Mouse (Mus musculus): ENCODE measurements around the gene Gm9045.
"Not testable (repeated sequence)": the region's sequence is repeated elsewhere in the genome, so short reads cannot be mapped to it uniquely, and the experiment has no call there.

Gm9045 gene

DNA sequence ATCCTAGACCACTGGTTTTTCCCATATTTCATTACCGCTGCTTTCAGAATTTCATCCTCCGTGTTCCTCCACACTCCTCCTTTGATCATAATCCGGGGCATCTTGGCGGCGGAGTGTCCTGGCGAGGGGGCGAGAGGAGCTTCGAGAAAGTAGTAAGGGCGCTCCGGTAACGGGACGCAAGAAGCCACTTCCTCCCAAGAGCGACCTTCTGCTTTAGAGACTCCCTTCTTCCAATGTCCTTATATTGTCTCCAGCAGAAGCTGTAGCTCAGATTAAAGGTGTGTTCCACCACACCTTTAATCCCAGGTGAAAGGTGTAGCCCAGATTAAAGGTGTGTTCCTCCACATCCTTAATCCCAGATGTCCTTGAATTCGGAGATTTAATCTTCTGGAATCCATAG is at the start of gene Gm9045:
Gene Gm9045 (minus strand): TSS at position 101 of the 400 bp plus-strand sequence.
- DNase-seq (ENCODE audit: low read depth, low spot score), result not testable (repeated sequence)

DNA sequence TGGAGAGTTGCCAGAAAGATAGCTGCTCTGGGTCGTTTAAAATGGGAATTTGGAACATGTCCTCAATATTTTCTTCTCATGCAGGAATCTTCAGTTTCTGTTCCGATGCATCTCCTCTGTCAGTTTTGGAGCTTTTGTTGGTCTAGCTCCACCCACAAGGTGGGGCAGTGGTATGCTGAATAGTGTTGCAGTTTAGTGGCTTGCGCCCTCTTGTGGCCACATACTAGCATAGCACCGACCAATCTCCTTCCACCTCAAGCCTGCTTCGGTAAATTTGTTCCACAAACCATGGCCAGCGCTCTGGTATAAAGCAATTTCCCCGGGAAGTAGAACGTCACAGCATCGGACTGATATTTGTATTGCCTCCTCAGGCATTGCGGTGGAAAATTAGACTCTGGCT is 32.8 kb upstream of the Gm9045 start:
- peak; percentile 87 for DNase-seq (ENCODE audit: low read depth, low spot score)

DNA sequence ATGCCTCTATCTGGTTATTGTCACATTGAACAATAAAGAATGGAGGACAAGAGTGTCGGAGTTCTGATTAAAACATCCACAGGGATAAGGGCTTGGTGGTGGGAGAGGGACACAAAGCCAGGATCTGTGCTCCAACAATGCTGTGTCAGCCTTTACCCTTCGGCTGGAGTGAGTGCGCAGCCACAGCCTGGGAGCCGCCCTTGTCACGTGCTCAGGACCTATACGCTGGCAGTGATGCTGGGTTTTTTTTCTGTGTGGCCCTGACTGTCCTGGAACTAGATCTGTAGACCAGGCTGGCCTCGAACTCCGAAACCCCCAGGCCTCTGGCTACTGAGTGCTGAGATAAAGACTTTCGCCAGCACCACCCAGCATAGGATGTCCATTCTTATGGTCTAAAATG is 31.9 kb upstream of the Gm9045 start:
- DNase-seq (ENCODE audit: low read depth, low spot score), result no peak

DNA sequence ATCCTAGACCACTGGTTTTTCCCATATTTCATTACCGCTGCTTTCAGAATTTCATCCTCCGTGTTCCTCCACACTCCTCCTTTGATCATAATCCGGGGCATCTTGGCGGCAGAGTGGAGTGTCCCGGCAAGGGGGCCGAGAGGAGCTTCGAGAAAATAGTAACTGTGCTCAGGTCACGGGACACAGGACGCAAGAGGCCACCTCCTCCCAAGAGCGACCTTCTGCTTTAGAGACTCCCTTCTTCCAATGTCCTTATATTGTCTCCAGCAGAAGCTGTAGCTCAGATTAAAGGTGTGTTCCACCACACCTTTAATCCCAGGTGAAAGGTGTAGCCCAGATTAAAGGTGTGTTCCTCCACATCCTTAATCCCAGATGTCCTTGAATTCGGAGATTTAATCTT is 16.4 kb upstream of the Gm9045 start, which contains the start of gene Gm9049:
Gene Gm9049 (minus strand): TSS at position 101 of the 400 bp plus-strand sequence.
- not testable (repeated sequence) for DNase-seq (ENCODE audit: low read depth, low spot score)

DNA sequence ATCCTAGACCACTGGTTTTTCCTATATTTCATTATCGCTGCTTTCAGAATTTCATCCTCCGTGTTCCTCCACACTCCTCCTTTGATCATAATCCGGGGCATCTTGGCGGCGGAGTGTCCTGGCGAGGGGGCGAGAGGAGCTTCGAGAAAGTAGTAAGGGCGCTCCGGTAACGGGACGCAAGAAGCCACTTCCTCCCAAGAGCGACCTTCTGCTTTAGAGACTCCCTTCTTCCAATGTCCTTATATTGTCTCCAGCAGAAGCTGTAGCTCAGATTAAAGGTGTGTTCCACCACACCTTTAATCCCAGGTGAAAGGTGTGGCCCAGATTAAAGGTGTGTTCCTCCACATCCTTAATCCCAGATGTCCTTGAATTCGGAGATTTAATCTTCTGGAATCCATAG is 10.9 kb upstream of the Gm9045 start, which contains the start of gene Gm9048:
Gene Gm9048 (minus strand): TSS at position 101 of the 400 bp plus-strand sequence.
- DNase-seq (ENCODE audit: low read depth, low spot score), result not testable (repeated sequence)

DNA sequence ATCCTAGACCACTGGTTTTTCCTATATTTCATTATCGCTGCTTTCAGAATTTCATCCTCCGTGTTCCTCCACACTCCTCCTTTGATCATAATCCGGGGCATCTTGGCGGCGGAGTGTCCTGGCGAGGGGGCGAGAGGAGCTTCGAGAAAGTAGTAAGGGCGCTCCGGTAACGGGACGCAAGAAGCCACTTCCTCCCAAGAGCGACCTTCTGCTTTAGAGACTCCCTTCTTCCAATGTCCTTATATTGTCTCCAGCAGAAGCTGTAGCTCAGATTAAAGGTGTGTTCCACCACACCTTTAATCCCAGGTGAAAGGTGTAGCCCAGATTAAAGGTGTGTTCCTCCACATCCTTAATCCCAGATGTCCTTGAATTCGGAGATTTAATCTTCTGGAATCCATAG is 5.5 kb upstream of the Gm9045 start, which contains the start of gene Gm9046:
Gene Gm9046 (minus strand): TSS at position 101 of the 400 bp plus-strand sequence.
- DNase-seq (ENCODE audit: low read depth, low spot score), result not testable (repeated sequence)

DNA sequence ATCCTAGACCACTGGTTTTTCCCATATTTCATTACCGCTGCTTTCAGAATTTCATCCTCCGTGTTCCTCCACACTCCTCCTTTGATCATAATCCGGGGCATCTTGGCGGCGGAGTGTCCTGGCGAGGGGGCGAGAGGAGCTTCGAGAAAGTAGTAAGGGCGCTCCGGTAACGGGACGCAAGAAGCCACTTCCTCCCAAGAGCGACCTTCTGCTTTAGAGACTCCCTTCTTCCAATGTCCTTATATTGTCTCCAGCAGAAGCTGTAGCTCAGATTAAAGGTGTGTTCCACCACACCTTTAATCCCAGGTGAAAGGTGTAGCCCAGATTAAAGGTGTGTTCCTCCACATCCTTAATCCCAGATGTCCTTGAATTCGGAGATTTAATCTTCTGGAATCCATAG is 5.3 kb downstream of the Gm9045 start, which contains the start of gene Gm9044:
Gene Gm9044 (minus strand): TSS at position 101 of the 400 bp plus-strand sequence.
- not testable (repeated sequence) for DNase-seq (ENCODE audit: low read depth, low spot score)

DNA sequence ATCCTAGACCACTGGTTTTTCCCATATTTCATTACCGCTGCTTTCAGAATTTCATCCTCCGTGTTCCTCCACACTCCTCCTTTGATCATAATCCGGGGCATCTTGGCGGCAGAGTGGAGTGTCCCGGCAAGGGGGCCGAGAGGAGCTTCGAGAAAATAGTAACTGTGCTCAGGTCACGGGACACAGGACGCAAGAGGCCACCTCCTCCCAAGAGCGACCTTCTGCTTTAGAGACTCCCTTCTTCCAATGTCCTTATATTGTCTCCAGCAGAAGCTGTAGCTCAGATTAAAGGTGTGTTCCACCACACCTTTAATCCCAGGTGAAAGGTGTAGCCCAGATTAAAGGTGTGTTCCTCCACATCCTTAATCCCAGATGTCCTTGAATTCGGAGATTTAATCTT is 10.8 kb downstream of the Gm9045 start, which contains the start of gene Gm9040:
Gene Gm9040 (minus strand): TSS at position 101 of the 400 bp plus-strand sequence.
- DNase-seq (ENCODE audit: low read depth, low spot score), result not testable (repeated sequence)

DNA sequence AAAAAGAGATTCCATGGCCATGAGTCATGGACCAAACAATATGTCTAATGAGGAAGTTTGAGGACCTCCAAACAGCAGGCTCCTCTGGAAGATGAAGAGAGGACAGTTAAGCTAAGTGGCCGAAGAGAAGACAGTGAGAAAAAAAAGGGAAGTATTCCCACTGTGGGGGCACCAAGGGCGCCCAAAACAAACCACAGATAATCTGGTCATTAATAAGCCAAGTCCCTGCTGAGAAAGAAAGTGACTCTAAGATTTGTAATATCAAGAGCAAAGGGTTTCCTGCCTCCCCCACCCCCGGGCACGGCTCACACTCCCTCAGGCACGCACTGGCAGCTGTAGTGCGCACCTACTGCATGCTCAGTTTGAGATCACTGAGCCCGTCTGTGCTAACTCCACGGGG is 18.6 kb downstream of the Gm9045 start:
- DNase-seq (ENCODE audit: low read depth, low spot score), result no peak

DNA sequence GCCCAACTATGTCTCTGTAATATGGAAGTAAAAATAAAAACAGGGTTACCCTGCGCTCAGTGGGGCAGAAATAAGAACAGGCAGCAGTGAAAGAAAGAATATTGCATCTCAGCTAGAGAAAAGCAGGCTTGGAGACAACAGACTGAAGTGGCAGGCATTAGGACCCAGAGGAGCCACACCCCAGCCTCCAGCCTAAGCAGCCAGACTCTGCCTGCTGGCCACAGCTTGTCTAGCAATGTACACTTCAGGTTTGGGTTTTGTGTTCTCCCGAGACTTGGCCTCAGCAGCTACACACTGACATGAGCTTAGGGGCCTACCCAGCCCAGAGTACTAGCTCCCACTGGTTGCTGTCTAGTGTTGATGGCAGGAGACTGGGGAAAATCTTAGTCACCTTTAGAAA is 35.5 kb downstream of the Gm9045 start:
- not testable (repeated sequence) for DNase-seq (ENCODE audit: low read depth, low spot score)

DNA sequence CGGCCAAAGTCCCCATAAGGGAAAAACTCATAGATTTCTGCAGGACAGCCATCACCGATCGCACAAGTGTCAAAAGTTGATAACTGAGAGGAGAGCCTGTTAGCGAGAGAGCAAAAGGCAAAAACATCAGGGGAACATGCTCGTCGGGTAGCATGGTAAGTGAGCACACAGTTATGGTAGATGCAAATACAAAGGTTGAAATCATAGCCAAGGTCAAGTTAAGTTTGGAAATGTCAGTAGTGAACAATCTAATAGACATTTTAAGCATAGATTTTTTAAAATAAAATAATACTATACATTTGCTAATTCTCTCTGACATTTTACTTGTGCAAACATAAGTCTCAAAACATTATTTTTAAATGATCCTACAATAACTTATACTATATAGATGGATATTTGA is 42.7 kb downstream of the Gm9045 start, which contains the start of gene Iltifb:
Gene Iltifb (minus strand): TSS at position 101 of the 400 bp plus-strand sequence.
- DNase-seq (ENCODE audit: low read depth, low spot score), result no peak

Data from R1 (cell line).